Mouse (Mus musculus) liver, postnatal 0 days (tissue): Measurements from ENCODE around the gene Gata2.

Experiments used
- CTCF ChIP-seq: sonication (generic); IDR thresholded peaks from 2 replicates; pipeline ENCODE4 v1.5.1; 2016; ENCODE audit warnings: antibody characterized with exemption, low read depth
- EP300 ChIP-seq: IDR thresholded peaks from 2 replicates; pipeline ENCODE4 v1.6.1; 2016; ENCODE audit warnings: antibody characterized with exemption, low read depth, mild to moderate bottlenecking

GRCm38 (mm10) chr6:88199718-88200692 lies 6.3 kb downstream of the Gata2 start:
- TF ChIP-seq EP300 (no peak), CTCF (no peak)
